Mouse (Mus musculus) cerebellum, adult 2 months (tissue): ENCODE measurements at regions not wholly inside any gene's neighbourhood (a gene's known extent, or its start where the extent isn't known, plus 50 kb on each side); places are given as distances from the start of the nearest gene placed in this dataset.

Experiments
- DNase-seq, 2 experiments: peaks; one replicate each; pipeline ENCODE4 v3.0.0; 2021
- H3K27ac ChIP-seq: fragments of 200-500 bp; 2 replicates; pipeline ENCODE4 v1.5.1; 2012; ENCODE audit warnings: low read length, control low read depth, inconsistent platforms; ENCODE audit not compliant: insufficient read depth
- H3K27me3 ChIP-seq: fragments of 200-500 bp; 2 replicates; pipeline ENCODE4 v1.6.1; 2012; ENCODE audit warnings: inconsistent platforms, mild to moderate bottlenecking, low read length, moderate library complexity; ENCODE audit not compliant: control insufficient read depth, insufficient read depth
- H3K4me1 ChIP-seq: fragments of 200-500 bp; 2 replicates; pipeline ENCODE4 v1.6.1; 2011; ENCODE audit warnings: low read length; ENCODE audit not compliant: control insufficient read depth, insufficient read depth
- H3K4me3 ChIP-seq: fragments of 200-500 bp; replicated peaks from 2 replicates; pipeline ENCODE3; 2011; ENCODE audit warnings: mild to moderate bottlenecking, low read depth, low read length, control low read depth; ENCODE audit not compliant: insufficient read depth
- CTCF ChIP-seq: fragments of 200-500 bp; IDR thresholded peaks from 2 replicates; pipeline ENCODE4 v1.5.1; 2011; ENCODE audit warnings: low read depth, mild to moderate bottlenecking, control low read depth, low read length, moderate library complexity, borderline replicate concordance; ENCODE audit not compliant: insufficient read depth
- POLR2A ChIP-seq: fragments of 200-500 bp; IDR thresholded peaks from 2 replicates; pipeline ENCODE4 v1.6.1; 2011; ENCODE audit warnings: low read length, control low read depth, borderline replicate concordance; ENCODE audit not compliant: insufficient read depth
- WGBS: fragments of 180-500 bp; shearing (Covaris S2); methylation state at CpG from one replicate; pipeline ENCODE4 v1.1.7; 2018; 5-methylcytosine and 5-hydroxymethylcytosine counted together

DNA sequence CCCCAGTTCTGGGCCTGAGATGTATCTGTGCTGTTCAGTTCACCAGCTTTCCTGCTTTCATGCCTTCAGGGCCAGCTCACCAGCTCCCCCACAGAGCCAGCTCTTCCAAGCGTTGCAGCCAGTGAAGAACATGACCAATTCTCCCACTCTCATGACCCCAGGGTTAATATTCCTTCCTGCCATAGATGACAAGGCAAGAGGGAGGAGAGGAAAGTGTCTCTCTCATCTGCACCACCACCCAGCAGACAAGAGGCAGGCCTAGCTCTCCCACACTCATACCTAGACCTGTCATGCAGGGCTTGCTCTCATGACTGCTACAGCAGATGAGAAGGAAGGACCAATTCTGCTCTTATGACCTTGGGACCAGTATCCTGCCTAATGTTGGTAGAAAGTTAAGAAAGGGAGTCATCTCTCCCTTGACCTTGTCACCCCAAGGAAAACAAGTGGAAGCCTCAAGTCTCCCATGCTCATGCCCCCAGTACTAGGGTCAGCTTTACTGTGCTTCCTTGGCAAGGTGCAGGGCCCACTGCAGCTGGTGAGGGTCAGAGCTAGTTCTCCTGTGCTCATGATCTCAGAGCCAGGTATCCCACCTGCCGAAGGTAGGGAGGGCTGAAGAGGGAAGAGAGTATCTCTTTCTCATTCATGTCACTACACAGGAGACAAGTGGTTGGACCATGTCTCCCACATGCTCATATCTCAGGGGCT is 404.0 kb downstream of the Elavl2 start:
- H3K27me3 ChIP-seq = no peaks in the 10 kb centered on the region
- H3K27ac ChIP-seq = no peak overlapping the region
- H3K4me1 ChIP-seq = no peaks in the 10 kb centered on the region
- TF ChIP-seq CTCF (no peak), POLR2A (no peak)
- WGBS = 74% methylated on average over 2 of the region's 2 CpGs
- no peak overlapping the region for H3K4me3 ChIP-seq
- no peak for DNase-seq

DNA sequence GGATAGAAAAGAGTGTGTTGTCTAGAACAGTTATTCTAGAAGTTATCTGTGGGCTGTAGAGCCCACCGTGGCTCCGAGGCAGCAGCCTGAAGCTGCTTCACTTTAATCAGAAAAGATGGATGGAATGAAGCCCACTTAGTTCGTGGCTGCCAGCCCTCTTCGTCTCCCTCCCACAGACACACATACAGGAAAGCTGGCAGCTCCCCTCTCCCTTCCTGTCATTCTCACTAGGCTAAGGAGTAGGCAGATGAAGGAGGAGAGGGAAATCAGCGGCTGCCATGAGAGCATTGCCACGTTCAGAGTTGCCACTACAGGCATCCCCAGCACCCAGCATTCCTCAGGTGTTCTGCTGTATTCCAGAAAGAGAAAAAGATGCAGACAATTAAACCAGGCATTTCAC is 435.9 kb downstream of the Elavl2 start:
- DNase-seq = no peak
- H3K4me3 ChIP-seq = no peak overlapping the region

GRCm38 (mm10) chr4:90943687-90944385 is 456.7 kb downstream of the Elavl2 start:
- Histone ChIP-seq H3K4me1 (no peaks in the 10 kb centered on the region), H3K27me3 (no peaks in the 10 kb centered on the region), H3K4me3 (no peak overlapping the region), H3K27ac (no peak overlapping the region)
- 37% methylated on average over 4 of the region's 4 CpGs for WGBS
- no peak for TF ChIP-seq CTCF
- no peak for TF ChIP-seq POLR2A
- no peak for DNase-seq

More for the DNA sequence above, 435.9 kb downstream of the Elavl2 start:
- no peak overlapping the region for H3K27ac ChIP-seq
- H3K4me1 ChIP-seq = no peaks in the 10 kb centered on the region
- WGBS = 6% methylated on average over 6 of the region's 6 CpGs
- TF ChIP-seq CTCF (no peak), POLR2A (no peak)
- no peaks in the 10 kb centered on the region; the same call in 1 of the 2 replicates for H3K27me3 ChIP-seq

DNA sequence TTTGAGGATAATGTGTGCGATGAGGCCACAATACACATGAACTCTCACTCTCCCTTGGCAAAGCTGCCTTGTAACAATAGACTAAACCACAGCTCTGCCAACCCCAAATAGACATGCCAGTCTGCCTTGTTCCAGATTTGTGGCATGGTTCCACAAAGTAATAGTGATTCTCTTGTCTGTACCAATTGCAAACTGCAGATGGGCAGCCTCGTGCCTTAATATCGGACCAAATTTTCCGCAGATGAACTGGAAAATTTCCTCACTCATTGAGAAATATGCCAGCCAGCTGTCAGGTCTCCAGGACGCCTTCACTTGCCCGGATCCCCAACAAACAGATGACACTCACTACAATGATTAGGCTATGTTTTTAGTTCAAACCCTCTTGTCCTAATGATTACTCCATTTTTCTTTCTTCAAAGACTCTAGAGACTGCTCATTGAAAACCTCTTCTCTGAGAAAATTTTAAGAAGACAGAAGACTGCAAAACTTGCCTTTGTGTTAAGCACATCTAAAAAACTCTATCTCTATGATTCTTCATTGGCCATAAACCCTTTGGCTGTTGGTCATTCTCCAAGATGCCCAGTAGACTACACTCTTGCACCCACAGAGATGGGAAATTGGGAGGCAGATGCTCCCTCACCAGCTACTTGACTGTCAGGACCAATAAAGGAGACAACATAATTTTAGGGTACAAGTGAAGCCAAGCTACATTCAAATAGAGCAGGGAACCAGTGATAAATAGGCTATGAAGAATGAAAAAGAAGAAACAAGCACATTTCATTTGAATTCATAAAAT is 483.1 kb downstream of the Elavl2 start:
- TF ChIP-seq POLR2A (no peak), CTCF (no peak)
- Histone ChIP-seq H3K4me1 (peaks cover 3% of the 10 kb centered on the region; the same call in 1 of the 2 replicates), H3K27me3 (no peaks in the 10 kb centered on the region; the same call in 1 of the 2 replicates), H3K27ac (no peak overlapping the region), H3K4me3 (no peak overlapping the region)
- peak; percentile 40 to 79 for DNase-seq
- 6% methylated on average over 6 of the region's 6 CpGs for WGBS

DNA sequence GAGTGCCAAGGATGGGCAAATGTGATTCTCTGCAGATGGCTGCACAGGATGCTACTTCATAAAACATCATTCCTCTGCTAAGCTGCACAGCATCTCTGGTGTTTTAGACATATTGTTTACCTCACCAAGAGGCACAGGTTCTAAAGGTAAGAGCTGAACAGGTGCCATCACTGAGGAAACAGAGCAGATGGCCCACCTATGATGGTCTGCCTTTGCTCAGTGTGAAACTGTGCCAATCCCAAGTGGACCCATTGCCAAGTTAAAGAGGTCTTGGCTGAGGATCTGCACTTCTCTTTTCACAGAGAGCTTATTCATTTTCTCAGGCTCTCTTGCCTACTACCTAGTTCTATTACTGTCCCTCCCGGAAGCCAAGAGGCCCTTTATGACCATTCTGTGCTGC is 494.3 kb downstream of the Elavl2 start:
- WGBS = 8% methylated on average over 1 of the region's 1 CpGs
- Histone ChIP-seq H3K27ac (no peak overlapping the region), H3K4me1 (no peaks in the 10 kb centered on the region), H3K27me3 (no peaks in the 10 kb centered on the region), H3K4me3 (no peak overlapping the region)
- TF ChIP-seq POLR2A = no peak
- TF ChIP-seq CTCF = no peak
- DNase-seq = peak; percentile 80 to 91

DNA sequence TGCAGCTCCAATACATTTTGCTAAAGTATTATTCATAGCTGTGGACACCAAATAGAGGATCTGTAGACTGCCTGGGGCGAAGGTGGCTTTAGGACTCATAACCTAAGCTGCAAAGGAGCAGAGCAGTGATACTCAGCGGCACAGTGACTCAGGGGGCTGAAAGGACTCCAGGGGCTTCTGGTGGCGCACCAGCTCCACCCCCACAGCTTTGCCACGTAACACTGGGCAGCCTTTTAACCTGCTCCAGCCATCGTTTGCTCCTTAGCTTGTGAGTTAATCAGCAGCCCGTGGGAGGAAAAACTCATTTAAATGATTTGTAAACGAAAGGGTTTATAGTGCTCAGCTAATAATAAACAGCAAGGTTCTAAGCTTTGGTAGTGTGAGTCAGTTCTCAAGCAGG is 532.4 kb downstream of the Elavl2 start:
- 70% methylated on average over 7 of the region's 7 CpGs for WGBS
- H3K27ac ChIP-seq = no peak overlapping the region
- TF ChIP-seq POLR2A = no peak
- no peak for TF ChIP-seq CTCF
- H3K4me3 ChIP-seq = no peak overlapping the region
- no peak for DNase-seq
- no peaks in the 10 kb centered on the region for H3K4me1 ChIP-seq
- no peaks in the 10 kb centered on the region; the same call in 1 of the 2 replicates for H3K27me3 ChIP-seq

- 47% methylated on average over 2 of the region's 2 CpGs for WGBS
- Histone ChIP-seq H3K27ac (no peak overlapping the region), H3K27me3 (no peaks in the 10 kb centered on the region), H3K4me1 (no peaks in the 10 kb centered on the region), H3K4me3 (no peak overlapping the region)
- TF ChIP-seq POLR2A (no peak), CTCF (no peak)
- no peak for DNase-seq
Observed at GRCm38 (mm10) chr4:90860854-90861253, 539.7 kb downstream of the Elavl2 start.

DNA sequence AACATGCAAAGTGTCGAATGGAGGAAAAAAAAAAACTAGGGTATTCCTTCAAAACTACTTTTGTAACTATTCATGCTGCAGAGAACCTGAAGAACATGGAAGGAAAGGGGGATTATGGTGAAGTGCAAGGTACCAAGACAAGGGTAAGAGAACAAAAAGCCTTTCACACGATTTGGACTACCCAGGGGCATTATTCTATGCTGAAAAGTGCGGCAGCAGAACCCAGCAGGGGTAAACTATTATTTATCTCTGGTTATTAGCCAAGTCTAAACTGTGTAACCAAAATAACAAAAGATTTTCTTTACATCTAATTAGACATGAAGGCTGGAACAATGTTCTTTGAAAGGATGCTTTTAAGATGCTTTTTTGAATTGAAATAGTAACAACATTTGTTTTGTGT is 560.8 kb downstream of the Elavl2 start:
- TF ChIP-seq CTCF = no peak
- TF ChIP-seq POLR2A = no peak
- Histone ChIP-seq H3K27me3 (no peaks in the 10 kb centered on the region), H3K4me3 (no peak overlapping the region), H3K27ac (no peak overlapping the region), H3K4me1 (no peaks in the 10 kb centered on the region)
- 36% methylated on average over 3 of the region's 3 CpGs for WGBS
- no peak for DNase-seq
